Mouse (Mus musculus) cerebellum, adult 2 months (tissue): Measurements from ENCODE around the gene Adamtsl4. TPM values are rescaled to one million over a fixed set of nuclear protein-coding genes. Genes with fewer than 3 reads are reported as not detected.

Experiments used
- DNase-seq, 2 experiments: peaks; one replicate each; pipeline ENCODE4 v3.0.0; 2021
- H3K27ac ChIP-seq: fragments of 200-500 bp; 2 replicates; pipeline ENCODE4 v1.5.1; 2012; ENCODE audit warnings: low read length, control low read depth, inconsistent platforms; ENCODE audit not compliant: insufficient read depth
- H3K27me3 ChIP-seq: fragments of 200-500 bp; 2 replicates; pipeline ENCODE4 v1.6.1; 2012; ENCODE audit warnings: inconsistent platforms, mild to moderate bottlenecking, low read length, moderate library complexity; ENCODE audit not compliant: control insufficient read depth, insufficient read depth
- H3K4me1 ChIP-seq: fragments of 200-500 bp; 2 replicates; pipeline ENCODE4 v1.6.1; 2011; ENCODE audit warnings: low read length; ENCODE audit not compliant: control insufficient read depth, insufficient read depth
- H3K4me3 ChIP-seq: fragments of 200-500 bp; replicated peaks from 2 replicates; pipeline ENCODE3; 2011; ENCODE audit warnings: mild to moderate bottlenecking, low read depth, low read length, control low read depth; ENCODE audit not compliant: insufficient read depth
- CTCF ChIP-seq: fragments of 200-500 bp; IDR thresholded peaks from 2 replicates; pipeline ENCODE4 v1.5.1; 2011; ENCODE audit warnings: low read depth, mild to moderate bottlenecking, control low read depth, low read length, moderate library complexity, borderline replicate concordance; ENCODE audit not compliant: insufficient read depth
- POLR2A ChIP-seq: fragments of 200-500 bp; IDR thresholded peaks from 2 replicates; pipeline ENCODE4 v1.6.1; 2011; ENCODE audit warnings: low read length, control low read depth, borderline replicate concordance; ENCODE audit not compliant: insufficient read depth
- WGBS: fragments of 180-500 bp; shearing (Covaris S2); methylation state at CpG from one replicate; pipeline ENCODE4 v1.1.7; 2018; 5-methylcytosine and 5-hydroxymethylcytosine counted together
- polyA plus RNA-seq: library from polyadenylated mRNA; depleted of rRNA; stranded (reverse); fragments of >200 nt; gene quantifications from 2 replicates; pipeline ENCODE4 v1.2.3, GENCODE M21; 2012

The Adamtsl4 gene
- polyA plus RNA-seq, 1 experiment, result 15.9 TPM

- Histone ChIP-seq H3K27ac (no peak overlapping the region), H3K4me1 (peaks cover 16% of the 10 kb centered on the region), H3K4me3 (no peak overlapping the region), H3K27me3 (no peaks in the 10 kb centered on the region)
- 76% methylated on average over 6 of the region's 6 CpGs for WGBS
- no peak for TF ChIP-seq CTCF
- no peak for TF ChIP-seq POLR2A
- DNase-seq, result no peak
Observed at GRCm38 (mm10) chr3:95666124-95666844, 21.4 kb downstream of the Adamtsl4 start.

- H3K4me1 ChIP-seq, result peaks cover 20% of the 10 kb centered on the region
- H3K4me3 ChIP-seq, result no peak overlapping the region
- no peak for DNase-seq
- TF ChIP-seq CTCF (no peak), POLR2A (no peak)
- 90% methylated on average over 4 of the region's 4 CpGs for WGBS
- no peaks in the 10 kb centered on the region for H3K27me3 ChIP-seq
- H3K27ac ChIP-seq, result no peak overlapping the region
Observed at GRCm38 (mm10) chr3:95664940-95665352, 22.8 kb downstream of the Adamtsl4 start.

GRCm38 (mm10) chr3:95663969-95664608 is 23.6 kb downstream of the Adamtsl4 start:
- Histone ChIP-seq H3K4me3 (no peak overlapping the region), H3K27me3 (no peaks in the 10 kb centered on the region), H3K27ac (no peak overlapping the region), H3K4me1 (peaks cover 20% of the 10 kb centered on the region)
- TF ChIP-seq POLR2A (no peak), CTCF (no peak)
- WGBS, result 91% methylated on average over 3 of the region's 3 CpGs
- DNase-seq, result no peak

- TF ChIP-seq CTCF (no peak), POLR2A (no peak)
- WGBS, result 56% methylated on average over 2 of the region's 2 CpGs
- DNase-seq, result no peak
- Histone ChIP-seq H3K27ac (no peak overlapping the region), H3K4me1 (peaks cover 20% of the 10 kb centered on the region), H3K27me3 (no peaks in the 10 kb centered on the region), H3K4me3 (no peak overlapping the region)
Observed at GRCm38 (mm10) chr3:95663486-95663885, 24.2 kb downstream of the Adamtsl4 start.

GRCm38 (mm10) chr3:95662724-95663449 is 24.8 kb downstream of the Adamtsl4 start:
- TF ChIP-seq POLR2A (no peak), CTCF (no peak)
- H3K4me3 ChIP-seq, result no peak overlapping the region
- H3K4me1 ChIP-seq, result peaks cover 20% of the 10 kb centered on the region
- no peak for DNase-seq
- no peaks in the 10 kb centered on the region for H3K27me3 ChIP-seq
- no peak overlapping the region for H3K27ac ChIP-seq
- WGBS, result 74% methylated on average over 7 of the region's 7 CpGs

GRCm38 (mm10) chr3:95661945-95662715 is 25.6 kb downstream of the Adamtsl4 start:
- H3K27ac ChIP-seq, result no peak overlapping the region
- no peaks in the 10 kb centered on the region for H3K27me3 ChIP-seq
- H3K4me1 ChIP-seq, result peaks cover 15% of the 10 kb centered on the region

GRCm38 (mm10) chr3:95660788-95661478 is 26.8 kb downstream of the Adamtsl4 start:
- DNase-seq, result no peak
- TF ChIP-seq POLR2A, result no peak
- no peak for TF ChIP-seq CTCF
- 11% methylated on average over 2 of the region's 2 CpGs for WGBS
- Histone ChIP-seq H3K4me1 (peaks cover 15% of the 10 kb centered on the region), H3K27me3 (no peaks in the 10 kb centered on the region), H3K4me3 (peak overlapping the region; percentile 26), H3K27ac (no peak overlapping the region)

More at GRCm38 (mm10) chr3:95661945-95662715, 25.6 kb downstream of the Adamtsl4 start:
- 42% methylated on average over 7 of the region's 7 CpGs for WGBS
- TF ChIP-seq CTCF (no peak), POLR2A (no peak)
- H3K4me3 ChIP-seq, result peak overlapping the region; percentile 15
- no peak for DNase-seq
